Mouse (Mus musculus): ENCODE data around the gene Gnl2.

DNA sequence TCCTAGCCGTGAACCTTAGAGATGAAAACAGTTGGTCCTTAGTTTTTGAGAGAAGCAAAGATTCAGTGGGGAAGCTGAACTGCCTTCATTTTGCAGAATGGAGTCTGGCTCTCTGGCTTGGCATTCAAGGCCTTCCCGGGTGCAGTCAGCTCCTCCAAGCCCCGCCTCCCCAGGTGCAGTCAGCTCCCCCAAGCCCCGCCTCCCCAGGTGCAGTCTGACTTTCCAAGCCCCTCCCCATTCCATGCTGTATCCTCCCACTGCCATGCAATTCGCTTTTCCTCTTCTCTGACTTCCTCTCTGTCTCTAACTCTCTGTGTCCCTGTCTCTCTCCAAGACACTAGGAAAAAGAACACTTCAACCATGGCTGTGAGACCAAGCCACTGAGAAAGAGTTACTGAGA is 38.2 kb upstream of the Gnl2 start:
- TF ChIP-seq CTCF (IDR thresholded peaks at IDR 0.05; ENCODE audit: borderline replicate concordance, extremely low read depth, insufficient read depth, insufficient read length) (no peak), POLR2A (IDR thresholded peaks at IDR 0.05; ENCODE audit: borderline replicate concordance, extremely low read depth, insufficient read depth, insufficient read length, poor library complexity, severe bottlenecking) (no peak)
